Mouse (Mus musculus) liver, embryonic 13.5 days (tissue): ENCODE data around the gene Msantd3. TPM values are rescaled to one million over a fixed set of nuclear protein-coding genes. Genes with fewer than 3 reads are reported as not detected.

Source experiments
- ATAC-seq: fragments of 200-750 bp; cut with Nextera tagmentation; 2 replicates; pipeline ENCODE4 v1.8.0; 2017; ENCODE audit warnings: low read depth, mild to moderate bottlenecking, moderate number of reproducible peaks, moderate library complexity
- DNase-seq: peaks from one replicate; pipeline ENCODE4 v3.0.0; 2022
- H3K27ac ChIP-seq: fragments of 300-500 bp; sonication (generic); 2 replicates; pipeline ENCODE4 v1.5.1; 2015; ENCODE audit warnings: moderate library complexity, mild to moderate bottlenecking, inconsistent platforms
- H3K27me3 ChIP-seq: fragments of 300-500 bp; sonication (generic); 2 replicates; pipeline ENCODE4 v1.6.1; 2015; ENCODE audit warnings: mild to moderate bottlenecking, inconsistent platforms
- H3K36me3 ChIP-seq: fragments of 300-500 bp; sonication (generic); 2 replicates; pipeline ENCODE4 v1.6.1; 2015; ENCODE audit warnings: mild to moderate bottlenecking, inconsistent platforms
- H3K4me1 ChIP-seq: fragments of 300-500 bp; sonication (generic); replicated peaks from 2 replicates; pipeline ENCODE4 v1.6.1; 2015; ENCODE audit warnings: inconsistent platforms
- H3K4me2 ChIP-seq: fragments of 300-500 bp; sonication (generic); 2 replicates; pipeline ENCODE4 v1.6.1; 2015; ENCODE audit warnings: inconsistent platforms, mild to moderate bottlenecking, moderate library complexity
- H3K4me3 ChIP-seq: fragments of 300-500 bp; sonication (generic); replicated peaks from 2 replicates; pipeline ENCODE4 v1.5.1; 2015; ENCODE audit warnings: mild to moderate bottlenecking, inconsistent platforms
- H3K9ac ChIP-seq: fragments of 300-500 bp; sonication (generic); 2 replicates; pipeline ENCODE4 v1.6.1; 2015; ENCODE audit warnings: mild to moderate bottlenecking, inconsistent platforms
- H3K9me3 ChIP-seq: fragments of 300-500 bp; sonication (generic); replicated peaks from 2 replicates; pipeline ENCODE4 v1.6.1; 2016; ENCODE audit warnings: inconsistent platforms
- WGBS: fragments of 180-500 bp; shearing (Covaris S2); methylation state at CpG from one replicate; pipeline ENCODE4 v1.1.7; 2015; ENCODE audit not compliant: insufficient replicate concordance; 5-methylcytosine and 5-hydroxymethylcytosine counted together
- polyA plus RNA-seq: library from polyadenylated mRNA; unstranded; fragments of >200 nt; fragmentation: Nextera tagmentation; extraction: Ambion mirVana; gene quantifications from 2 replicates; pipeline ENCODE4 v1.2.1, GENCODE M21; 2015

Msantd3 gene
- polyA plus RNA-seq, 1 experiment from 2014 or later, result 3.3 TPM

DNA sequence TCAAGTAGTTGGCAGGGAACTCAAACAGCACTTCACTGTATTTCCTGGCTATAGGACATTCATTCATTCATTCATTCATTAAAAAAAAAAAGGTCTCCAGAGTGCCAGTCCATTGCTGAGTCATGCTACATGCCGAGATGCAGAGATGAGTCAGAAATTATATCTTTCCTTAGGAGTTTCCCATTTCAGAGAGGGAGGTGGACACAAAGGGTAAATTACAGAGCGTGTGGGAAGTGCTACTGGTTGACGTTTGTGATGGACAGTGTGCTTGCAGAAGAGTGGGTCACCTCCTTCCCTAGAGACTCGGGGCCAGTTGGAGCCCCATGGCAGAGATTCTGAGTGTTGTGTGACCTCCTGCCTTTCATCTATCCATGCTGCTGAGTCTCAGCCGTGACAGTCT, 2.6 kb downstream of the Msantd3 start:
- peaks cover 29% of the 10 kb centered on the region for H3K4me1 ChIP-seq
- ATAC-seq (no peak), DNase-seq (no peak)
- no peak overlapping the region for H3K4me3 ChIP-seq
- 32% methylated on average over 5 of the region's 5 CpGs for WGBS
- H3K27ac ChIP-seq, result no peak overlapping the region
- no peak overlapping the region for H3K4me2 ChIP-seq
- H3K9ac ChIP-seq, result no peak overlapping the region
- H3K9me3 ChIP-seq, result no peaks in the 10 kb centered on the region
- peaks cover 46% of the 10 kb centered on the region for H3K27me3 ChIP-seq
- H3K36me3 ChIP-seq, result no peaks in the 10 kb centered on the region

DNA sequence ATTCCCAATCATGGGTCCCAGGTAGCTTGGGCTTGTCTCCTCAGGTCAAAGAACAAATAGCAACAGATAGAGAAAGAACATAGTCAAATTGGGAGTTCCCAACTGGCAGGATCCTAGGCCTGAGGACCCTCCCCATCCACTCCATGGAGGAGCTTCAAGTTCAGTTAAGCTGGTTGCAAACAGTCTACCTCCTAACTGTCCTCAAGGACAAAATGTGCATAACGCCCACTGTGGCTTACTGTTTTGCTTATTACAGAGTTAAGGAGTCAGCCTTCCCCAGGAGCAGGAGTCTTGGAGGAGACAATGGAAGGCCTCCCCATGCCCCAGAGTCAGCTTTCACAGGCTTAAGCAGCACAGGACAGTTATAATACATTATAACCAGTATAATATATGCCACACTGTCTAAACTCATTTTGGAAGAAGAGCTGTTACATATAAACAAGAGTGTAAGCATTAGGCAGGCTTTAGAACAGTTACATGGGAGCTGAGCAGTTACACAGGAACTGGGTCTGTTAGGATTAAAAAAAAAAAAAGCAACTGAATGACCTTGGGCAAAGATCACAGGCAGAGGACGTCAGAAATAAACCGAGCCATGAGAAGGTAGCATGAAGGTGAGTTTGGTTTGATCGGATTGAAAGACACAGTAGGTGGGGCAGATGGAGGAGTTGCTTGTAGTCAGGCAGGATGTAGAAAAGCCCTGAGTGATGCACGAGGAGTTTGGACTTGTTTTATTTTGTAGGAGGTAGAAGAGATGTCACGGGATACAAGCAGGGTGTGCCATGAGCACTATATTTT, 3.5 kb downstream of the Msantd3 start:
- DNase-seq (no peak), ATAC-seq (no peak)
- Histone ChIP-seq H3K36me3 (no peaks in the 10 kb centered on the region), H3K27me3 (peaks cover 46% of the 10 kb centered on the region), H3K4me1 (peaks cover 30% of the 10 kb centered on the region), H3K9me3 (no peaks in the 10 kb centered on the region), H3K4me3 (no peak overlapping the region), H3K9ac (no peak overlapping the region), H3K27ac (no peak overlapping the region), H3K4me2 (no peak overlapping the region)
- WGBS, result 47% methylated on average over 6 of the region's 6 CpGs

DNA sequence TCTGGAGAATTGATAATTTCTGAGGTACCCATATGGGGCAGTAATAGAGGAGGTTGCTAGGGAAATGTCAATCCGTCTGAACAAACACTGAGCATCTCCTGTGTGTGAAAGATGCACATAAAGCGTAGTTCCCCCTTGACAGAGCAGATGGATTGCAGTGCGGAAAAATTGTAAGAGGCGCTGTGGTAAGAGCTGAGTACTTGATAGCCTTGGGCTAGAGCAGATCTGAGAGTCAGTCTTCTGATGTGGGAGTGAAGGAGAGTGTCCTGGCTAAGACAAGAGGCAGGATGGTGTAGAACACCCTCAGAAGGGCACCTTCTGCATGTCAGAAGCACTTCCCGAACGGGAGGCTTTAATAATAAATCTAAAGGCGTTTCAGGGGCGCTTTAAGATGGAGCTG, 4.4 kb downstream of the Msantd3 start:
- Histone ChIP-seq H3K27ac (no peak overlapping the region), H3K9me3 (no peaks in the 10 kb centered on the region), H3K9ac (no peak overlapping the region), H3K36me3 (no peaks in the 10 kb centered on the region), H3K27me3 (peaks cover 38% of the 10 kb centered on the region), H3K4me1 (peaks cover 33% of the 10 kb centered on the region), H3K4me2 (no peak overlapping the region), H3K4me3 (no peak overlapping the region)
- DNase-seq, result no peak
- WGBS, result 78% methylated on average over 8 of the region's 8 CpGs
- no peak for ATAC-seq

GRCm38 (mm10) chr4:48545966-48546365, 6.2 kb downstream of the Msantd3 start:
- DNase-seq (no peak), ATAC-seq (no peak)
- H3K27me3 ChIP-seq, result peaks cover 20% of the 10 kb centered on the region
- no peak overlapping the region for H3K4me3 ChIP-seq
- H3K9me3 ChIP-seq, result no peaks in the 10 kb centered on the region
- no peak overlapping the region for H3K4me2 ChIP-seq
- no peak overlapping the region for H3K27ac ChIP-seq
- H3K36me3 ChIP-seq, result no peaks in the 10 kb centered on the region
- 31% methylated on average over 12 of the region's 12 CpGs for WGBS
- H3K9ac ChIP-seq, result no peak overlapping the region
- peaks cover 29% of the 10 kb centered on the region for H3K4me1 ChIP-seq

GRCm38 (mm10) chr4:48546568-48547496, 7.1 kb downstream of the Msantd3 start:
- peaks cover 11% of the 10 kb centered on the region for H3K27me3 ChIP-seq

GRCm38 (mm10) chr4:48548393-48549045, 8.8 kb downstream of the Msantd3 start:
- peaks cover 18% of the 10 kb centered on the region for H3K4me1 ChIP-seq
- H3K4me2 ChIP-seq, result no peak overlapping the region
- no peaks in the 10 kb centered on the region for H3K27me3 ChIP-seq
- H3K27ac ChIP-seq, result no peak overlapping the region
- ATAC-seq, result no peak
- no peaks in the 10 kb centered on the region for H3K36me3 ChIP-seq
- H3K9ac ChIP-seq, result no peak overlapping the region
- no peaks in the 10 kb centered on the region for H3K9me3 ChIP-seq
- WGBS, result 48% methylated on average over 6 of the region's 6 CpGs
- H3K4me3 ChIP-seq, result no peak overlapping the region
- DNase-seq, result no peak

More at GRCm38 (mm10) chr4:48546568-48547496, 7.1 kb downstream of the Msantd3 start:
- no peaks in the 10 kb centered on the region for H3K36me3 ChIP-seq
- 75% methylated on average over 9 of the region's 9 CpGs for WGBS
- ATAC-seq, result no peak
- no peak overlapping the region for H3K9ac ChIP-seq
- no peak for DNase-seq
- H3K27ac ChIP-seq, result no peak overlapping the region
- no peaks in the 10 kb centered on the region for H3K9me3 ChIP-seq
- peaks cover 29% of the 10 kb centered on the region for H3K4me1 ChIP-seq
- no peak overlapping the region for H3K4me2 ChIP-seq
- H3K4me3 ChIP-seq, result no peak overlapping the region

DNA sequence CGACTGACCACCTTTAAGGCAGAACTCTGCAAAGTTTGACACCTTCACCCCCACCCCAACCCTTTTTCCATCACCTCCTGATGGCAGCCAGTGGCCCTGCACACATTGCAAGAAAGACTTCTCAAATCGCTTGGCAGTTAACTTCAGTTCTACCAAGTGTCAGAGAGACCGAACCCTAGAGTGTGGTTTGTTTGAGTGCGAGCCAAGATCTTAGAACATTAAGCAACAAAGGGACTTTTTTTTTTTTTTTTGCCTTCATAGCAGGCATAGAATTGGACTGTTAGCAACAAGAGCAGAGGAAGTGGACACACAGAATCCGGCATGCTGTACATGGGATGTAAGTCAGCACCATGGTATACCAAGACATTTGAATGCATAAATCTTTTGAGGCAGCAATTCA, 9.9 kb downstream of the Msantd3 start:
- Histone ChIP-seq H3K4me3 (no peak overlapping the region), H3K27me3 (no peaks in the 10 kb centered on the region), H3K4me2 (no peak overlapping the region), H3K4me1 (peaks cover 18% of the 10 kb centered on the region), H3K36me3 (no peaks in the 10 kb centered on the region), H3K9me3 (no peaks in the 10 kb centered on the region), H3K9ac (no peak overlapping the region), H3K27ac (no peak overlapping the region)
- DNase-seq (no peak), ATAC-seq (no peak)
- WGBS, result 57% methylated on average over 5 of the region's 5 CpGs

- Histone ChIP-seq H3K27me3 (no peaks in the 10 kb centered on the region), H3K4me2 (no peak overlapping the region), H3K4me3 (no peak overlapping the region), H3K9ac (no peak overlapping the region), H3K4me1 (peaks cover 4% of the 10 kb centered on the region; the same call in 1 of the 2 replicates), H3K9me3 (no peaks in the 10 kb centered on the region), H3K27ac (no peak overlapping the region), H3K36me3 (no peaks in the 10 kb centered on the region)
- WGBS, result 83% methylated on average over 27 of the region's 27 CpGs
- DNase-seq (no peak), ATAC-seq (no peak)
These were observed 12.8 kb downstream of the Msantd3 start for GRCm38 (mm10) chr4:48552486-48553064.

DNA sequence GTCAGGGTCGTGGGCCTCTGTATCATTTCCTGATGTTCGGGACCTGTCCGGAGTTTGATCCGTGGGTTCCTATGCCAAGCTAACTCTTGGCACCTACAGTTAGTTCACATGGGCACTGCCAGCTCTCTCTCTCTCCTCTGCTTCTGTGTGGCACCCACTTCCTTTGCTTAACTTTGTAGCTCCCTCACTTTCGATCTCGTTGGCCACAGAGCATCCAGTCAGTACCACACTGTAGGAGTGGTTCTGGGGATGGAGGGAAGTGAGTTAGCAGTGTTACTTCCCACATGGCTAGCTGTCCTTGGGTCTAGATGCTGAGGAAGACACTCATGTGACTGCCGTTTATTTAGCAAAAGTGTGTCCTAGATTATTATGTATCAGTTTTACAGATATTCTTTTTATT, 14.4 kb downstream of the Msantd3 start:
- WGBS, result 67% methylated on average over 7 of the region's 7 CpGs

GRCm38 (mm10) chr4:48555729-48556128, 16.0 kb downstream of the Msantd3 start:
- WGBS, result 3% methylated on average over 3 of the region's 3 CpGs
- Histone ChIP-seq H3K27ac (no peak overlapping the region), H3K4me2 (no peak overlapping the region), H3K36me3 (no peaks in the 10 kb centered on the region), H3K27me3 (no peaks in the 10 kb centered on the region), H3K4me1 (no peaks in the 10 kb centered on the region), H3K9me3 (no peaks in the 10 kb centered on the region), H3K4me3 (no peak overlapping the region), H3K9ac (no peak overlapping the region)
- no peak for DNase-seq
- ATAC-seq, result no peak

More for the DNA sequence above, 14.4 kb downstream of the Msantd3 start:
- Histone ChIP-seq H3K4me3 (no peak overlapping the region), H3K27ac (no peak overlapping the region), H3K27me3 (no peaks in the 10 kb centered on the region), H3K4me2 (no peak overlapping the region), H3K9ac (no peak overlapping the region), H3K36me3 (no peaks in the 10 kb centered on the region), H3K4me1 (no peaks in the 10 kb centered on the region), H3K9me3 (no peaks in the 10 kb centered on the region)
- ATAC-seq (no peak), DNase-seq (no peak)

DNA sequence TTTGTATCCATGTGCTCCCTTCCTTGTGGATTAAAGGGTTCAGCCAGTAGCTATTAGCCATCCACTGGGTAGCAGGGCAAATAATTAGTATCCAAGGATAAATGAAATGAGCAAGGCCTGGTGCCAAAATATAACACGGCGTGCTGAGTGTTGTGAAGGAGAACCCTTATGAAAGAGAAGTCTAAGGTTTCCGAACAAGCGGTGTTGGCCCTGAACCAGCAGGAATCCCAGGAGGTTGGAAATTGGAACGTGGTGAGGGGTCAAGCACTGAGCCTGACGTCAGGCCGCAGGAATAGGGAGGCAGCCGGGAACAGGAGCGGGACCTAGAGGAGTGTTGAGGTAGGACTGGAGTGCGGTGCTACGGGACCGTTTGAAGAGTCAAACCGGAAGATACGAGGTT, 19.9 kb downstream of the Msantd3 start:
- Histone ChIP-seq H3K27ac (no peak overlapping the region), H3K36me3 (no peaks in the 10 kb centered on the region), H3K4me1 (no peaks in the 10 kb centered on the region), H3K4me3 (no peak overlapping the region), H3K9ac (no peak overlapping the region), H3K4me2 (no peak overlapping the region), H3K9me3 (no peaks in the 10 kb centered on the region), H3K27me3 (no peaks in the 10 kb centered on the region)
- ATAC-seq, result no peak
- no peak for DNase-seq
- 88% methylated on average over 14 of the region's 14 CpGs for whole genome bisulfite sequencing
